Mouse (Mus musculus) limb, embryonic 10.5 days (tissue): ENCODE data around the gene Spink2. TPM values are rescaled to one million over a fixed set of nuclear protein-coding genes. Genes with fewer than 3 reads are reported as not detected.

Experiments used
- DNase-seq: peaks from one replicate; pipeline ENCODE4 v3.0.0-alpha.2; 2017; ENCODE audit warnings: low spot score
- H3K27ac ChIP-seq: fragments of 300-500 bp; sonication (generic); 2 replicates; pipeline ENCODE4 v1.5.1; 2016; ENCODE audit warnings: mild to moderate bottlenecking
- H3K27me3 ChIP-seq: fragments of 300-500 bp; sonication (generic); 2 replicates; pipeline ENCODE4 v1.6.1; 2016; ENCODE audit warnings: low read depth, mild to moderate bottlenecking; ENCODE audit not compliant: poor library complexity, severe bottlenecking
- H3K36me3 ChIP-seq: fragments of 300-500 bp; sonication (generic); 2 replicates; pipeline ENCODE4 v1.6.1; 2016; ENCODE audit warnings: mild to moderate bottlenecking, moderate library complexity
- H3K4me1 ChIP-seq: fragments of 300-500 bp; sonication (generic); 2 replicates; pipeline ENCODE4 v1.6.1; 2016
- H3K4me3 ChIP-seq: fragments of 300-500 bp; sonication (generic); 2 replicates; pipeline ENCODE4 v1.5.1; 2016; ENCODE audit warnings: mild to moderate bottlenecking, moderate library complexity
- H3K9me3 ChIP-seq: fragments of 300-500 bp; sonication (generic); replicated peaks from 2 replicates; pipeline ENCODE4 v1.6.1; 2016; ENCODE audit warnings: mild to moderate bottlenecking
- WGBS: fragments of 180-500 bp; shearing (Covaris S2); methylation state at CpG from one replicate; pipeline ENCODE4 v1.1.7; 2016; 5-methylcytosine and 5-hydroxymethylcytosine counted together
- polyA plus RNA-seq: library from polyadenylated mRNA; unstranded; fragments of >200 nt; fragmentation: Nextera tagmentation; extraction: Ambion mirVana; gene quantifications from 2 replicates; pipeline ENCODE4 v1.2.1, GENCODE M21; 2016

Gene Spink2
- polyA plus RNA-seq, result 0.89 and 1.4 TPM in 2 replicates

GRCm38 (mm10) chr5:77211236-77211635, at the start of gene Spink2:
Spink2 (minus strand) TSS chr5:77211471.
- Histone ChIP-seq H3K36me3 (no peaks in the 10 kb centered on the region), H3K9me3 (no peaks in the 10 kb centered on the region), H3K27ac (peak within 1 kb of the TSS; percentile 56), H3K27me3 (no peaks in the 10 kb centered on the region), H3K4me1 (peaks cover 11% of the 10 kb centered on the region), H3K4me3 (peak within 1 kb of the TSS; percentile 55)
- 5% methylated on average over 16 of the region's 18 CpGs for WGBS
- DNase-seq, result peak; percentile 77

- Histone ChIP-seq H3K4me3 (no peak overlapping the region), H3K27me3 (no peaks in the 10 kb centered on the region), H3K9me3 (no peaks in the 10 kb centered on the region), H3K4me1 (peaks cover 12% of the 10 kb centered on the region), H3K27ac (no peak overlapping the region), H3K36me3 (no peaks in the 10 kb centered on the region)
- 56% methylated on average over 6 of the region's 6 CpGs for WGBS
- no peak for DNase-seq
Observed at GRCm38 (mm10) chr5:77260141-77260540, 48.9 kb upstream of the Spink2 start.

- no peak overlapping the region for H3K4me3 ChIP-seq
- H3K9me3 ChIP-seq, result no peaks in the 10 kb centered on the region
- peaks cover 5% of the 10 kb centered on the region for H3K4me1 ChIP-seq
- H3K27me3 ChIP-seq, result no peaks in the 10 kb centered on the region
- no peaks in the 10 kb centered on the region for H3K36me3 ChIP-seq
- no peak for DNase-seq
- no peak overlapping the region for H3K27ac ChIP-seq
Observed at GRCm38 (mm10) chr5:77259315-77259714, 48.0 kb upstream of the Spink2 start.

GRCm38 (mm10) chr5:77257603-77258002, 46.3 kb upstream of the Spink2 start:
- Histone ChIP-seq H3K4me3 (no peak overlapping the region), H3K27ac (no peak overlapping the region), H3K36me3 (no peaks in the 10 kb centered on the region), H3K4me1 (peaks cover 3% of the 10 kb centered on the region), H3K27me3 (no peaks in the 10 kb centered on the region), H3K9me3 (no peaks in the 10 kb centered on the region)
- 85% methylated on average over 3 of the region's 3 CpGs for WGBS
- no peak for DNase-seq

GRCm38 (mm10) chr5:77254402-77254801, 43.1 kb upstream of the Spink2 start:
- Histone ChIP-seq H3K27ac (no peak overlapping the region), H3K36me3 (no peaks in the 10 kb centered on the region), H3K27me3 (no peaks in the 10 kb centered on the region), H3K9me3 (no peaks in the 10 kb centered on the region), H3K4me3 (no peak overlapping the region), H3K4me1 (0 out of 2 replicates have a peak, but pooled peaks cover 4% of the 10 kb centered on the region)
- WGBS, result 69% methylated on average over 3 of the region's 3 CpGs
- DNase-seq, result no peak

- H3K27me3 ChIP-seq, result no peaks in the 10 kb centered on the region
- no peak overlapping the region for H3K27ac ChIP-seq
- WGBS, result 90% methylated on average over 1 of the region's 1 CpGs
- H3K9me3 ChIP-seq, result no peaks in the 10 kb centered on the region
- DNase-seq, result no peak
- 0 out of 2 replicates have a peak, but pooled peaks cover 4% of the 10 kb centered on the region for H3K4me1 ChIP-seq
- H3K36me3 ChIP-seq, result no peaks in the 10 kb centered on the region
- no peak overlapping the region for H3K4me3 ChIP-seq
Observed at GRCm38 (mm10) chr5:77253154-77253553, 41.9 kb upstream of the Spink2 start.

- WGBS, result 74% methylated on average over 8 of the region's 8 CpGs
- H3K4me1 ChIP-seq, result 0 out of 2 replicates have a peak, but pooled peaks cover 4% of the 10 kb centered on the region
- DNase-seq, result no peak
- H3K4me3 ChIP-seq, result no peak overlapping the region
- no peak overlapping the region for H3K27ac ChIP-seq
- no peaks in the 10 kb centered on the region for H3K9me3 ChIP-seq
- no peaks in the 10 kb centered on the region for H3K27me3 ChIP-seq
- no peaks in the 10 kb centered on the region for H3K36me3 ChIP-seq
Observed at GRCm38 (mm10) chr5:77252115-77252827, 41.0 kb upstream of the Spink2 start.

- DNase-seq, result no peak
- Histone ChIP-seq H3K36me3 (no peaks in the 10 kb centered on the region), H3K27ac (no peak overlapping the region), H3K9me3 (no peaks in the 10 kb centered on the region), H3K4me3 (no peak overlapping the region), H3K4me1 (0 out of 2 replicates have a peak, but pooled peaks cover 4% of the 10 kb centered on the region), H3K27me3 (no peaks in the 10 kb centered on the region)
- 57% methylated on average over 5 of the region's 5 CpGs for WGBS
Observed at GRCm38 (mm10) chr5:77251656-77252055, 40.4 kb upstream of the Spink2 start.

GRCm38 (mm10) chr5:77250083-77250482, 38.8 kb upstream of the Spink2 start:
- DNase-seq, result no peak
- Histone ChIP-seq H3K27ac (no peak overlapping the region), H3K9me3 (no peaks in the 10 kb centered on the region), H3K4me1 (peaks cover 15% of the 10 kb centered on the region), H3K27me3 (no peaks in the 10 kb centered on the region), H3K4me3 (no peak overlapping the region), H3K36me3 (no peaks in the 10 kb centered on the region)
- WGBS, result 73% methylated on average over 9 of the region's 9 CpGs

- Histone ChIP-seq H3K27me3 (no peaks in the 10 kb centered on the region), H3K4me1 (peaks cover 18% of the 10 kb centered on the region), H3K27ac (peak overlapping the region; percentile 36; the same call in 1 of the 2 replicates), H3K9me3 (no peaks in the 10 kb centered on the region), H3K4me3 (peak overlapping the region; percentile 39), H3K36me3 (no peaks in the 10 kb centered on the region)
- DNase-seq, result peak; percentile 53
- 33% methylated on average over 26 of the region's 26 CpGs for WGBS
Observed at GRCm38 (mm10) chr5:77245787-77246671, 34.8 kb upstream of the Spink2 start.

- 48% methylated on average over 7 of the region's 7 CpGs for WGBS
- Histone ChIP-seq H3K4me1 (peaks cover 18% of the 10 kb centered on the region), H3K4me3 (peak overlapping the region; percentile 39), H3K27ac (peak overlapping the region; percentile 36; the same call in 1 of the 2 replicates), H3K9me3 (no peaks in the 10 kb centered on the region), H3K36me3 (no peaks in the 10 kb centered on the region), H3K27me3 (no peaks in the 10 kb centered on the region)
- DNase-seq, result no peak
Observed at GRCm38 (mm10) chr5:77245463-77245786, 34.2 kb upstream of the Spink2 start.

GRCm38 (mm10) chr5:77244331-77244987, 33.2 kb upstream of the Spink2 start:
- H3K27me3 ChIP-seq, result no peaks in the 10 kb centered on the region
- no peaks in the 10 kb centered on the region for H3K36me3 ChIP-seq
- H3K4me3 ChIP-seq, result no peak overlapping the region
- H3K27ac ChIP-seq, result no peak overlapping the region
- DNase-seq, result no peak
- H3K9me3 ChIP-seq, result no peaks in the 10 kb centered on the region
- WGBS, result 79% methylated on average over 8 of the region's 8 CpGs
- peaks cover 13% of the 10 kb centered on the region for H3K4me1 ChIP-seq

- DNase-seq, result no peak
- no peak overlapping the region for H3K4me3 ChIP-seq
- no peaks in the 10 kb centered on the region for H3K9me3 ChIP-seq
- no peaks in the 10 kb centered on the region for H3K4me1 ChIP-seq
- H3K36me3 ChIP-seq, result no peaks in the 10 kb centered on the region
- H3K27ac ChIP-seq, result no peak overlapping the region
- H3K27me3 ChIP-seq, result no peaks in the 10 kb centered on the region
- 73% methylated on average over 2 of the region's 2 CpGs for WGBS
Observed at GRCm38 (mm10) chr5:77237104-77237503, 25.8 kb upstream of the Spink2 start.
